Mouse (Mus musculus) frontal cortex, postnatal 25 days (tissue): ENCODE measurements at regions not wholly inside any gene's neighbourhood (a gene's known extent, or its start where the extent isn't known, plus 50 kb on each side); places are given as distances from the start of the nearest gene placed in this dataset.

ENCODE experiments used
- DNase-seq, 2 experiments: peaks; one replicate each; pipeline ENCODE4 v3.0.0; 2022; ENCODE audit warnings: low spot score in 2 of 2

GRCm38 (mm10) chr4:48871105-48871504 lies 188.0 kb upstream of the Plppr1 start:
- no peak for DNase-seq

GRCm38 (mm10) chr4:48889074-48889592 lies 169.9 kb upstream of the Plppr1 start:
- DNase-seq = no peak

DNA sequence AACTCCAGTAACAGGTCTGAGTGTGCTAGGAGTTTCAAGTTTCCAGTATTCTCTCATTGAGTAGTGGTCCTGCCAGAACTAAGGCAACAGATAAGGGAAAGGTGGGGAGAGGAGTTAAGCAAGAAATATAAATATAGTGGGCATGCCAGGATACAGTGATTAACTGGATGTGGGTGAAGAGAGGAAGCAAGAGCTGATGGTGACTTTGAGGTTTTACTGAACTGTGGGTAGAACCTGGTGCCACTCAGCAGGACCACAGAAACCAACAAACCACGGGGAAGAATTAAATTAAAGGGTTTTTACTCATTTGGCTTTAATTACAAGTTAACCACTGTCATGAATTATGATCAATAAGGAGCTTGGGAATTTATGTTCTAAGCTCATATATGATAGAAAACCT lies 154.5 kb upstream of the Plppr1 start:
- no peak for DNase-seq

GRCm38 (mm10) chr4:48905196-48905867 lies 153.7 kb upstream of the Plppr1 start:
- DNase-seq = no peak

- DNase-seq = no peak
Measured at GRCm38 (mm10) chr4:48909161-48909560, 149.9 kb upstream of the Plppr1 start.

DNA sequence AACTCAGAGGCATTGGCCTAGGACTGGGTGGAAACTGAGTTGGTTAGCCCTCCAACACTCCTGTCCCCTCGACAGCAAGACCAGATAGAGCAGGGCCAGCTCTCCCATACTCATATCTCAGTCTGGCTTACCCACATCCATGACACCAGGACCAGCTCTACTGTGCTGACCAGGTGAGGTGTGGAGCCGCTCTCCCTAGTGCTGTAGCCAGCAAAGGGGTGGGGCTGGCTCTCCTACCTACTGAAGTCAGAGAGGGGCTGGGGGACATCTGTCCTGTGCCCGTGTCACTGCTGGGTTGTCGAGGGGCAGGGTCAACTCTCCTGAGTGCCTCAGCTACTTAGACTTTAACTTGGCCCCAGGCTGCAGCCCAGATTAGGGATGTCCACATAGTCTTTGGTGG lies 145.8 kb upstream of the Plppr1 start:
- DNase-seq = no peak

- DNase-seq = peak; percentile 11 to 12
Measured at GRCm38 (mm10) chr4:48924576-48925459, 134.3 kb upstream of the Plppr1 start.

- DNase-seq = no peak
Measured at GRCm38 (mm10) chr4:48938420-48938819, 120.7 kb upstream of the Plppr1 start.

DNA sequence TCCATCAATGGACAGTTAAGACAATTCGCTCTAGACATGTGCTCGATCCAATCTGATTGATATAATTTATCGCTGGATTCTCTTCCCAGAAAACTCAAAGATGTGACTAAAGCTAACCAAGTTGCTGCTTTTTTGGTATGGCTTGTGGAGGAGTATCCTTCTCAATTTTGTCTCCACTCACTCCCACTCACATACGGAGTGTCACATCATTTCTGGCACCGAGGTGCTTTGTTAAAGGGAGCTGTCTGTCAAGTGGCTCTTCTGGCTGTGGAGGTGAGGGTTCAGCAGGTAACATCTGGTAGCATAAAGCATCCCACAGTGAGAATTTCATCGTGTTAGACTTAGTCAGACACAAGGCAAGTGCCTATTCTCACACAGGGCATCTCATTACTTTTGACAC lies 120.2 kb upstream of the Plppr1 start:
- DNase-seq = no peak

GRCm38 (mm10) chr4:48945266-48945818 lies 113.7 kb upstream of the Plppr1 start:
- no peak for DNase-seq

GRCm38 (mm10) chr4:48952965-48953364 lies 106.1 kb upstream of the Plppr1 start:
- DNase-seq = no peak

- DNase-seq = no peak
Measured at GRCm38 (mm10) chr4:48975810-48976209, 83.3 kb upstream of the Plppr1 start.

DNA sequence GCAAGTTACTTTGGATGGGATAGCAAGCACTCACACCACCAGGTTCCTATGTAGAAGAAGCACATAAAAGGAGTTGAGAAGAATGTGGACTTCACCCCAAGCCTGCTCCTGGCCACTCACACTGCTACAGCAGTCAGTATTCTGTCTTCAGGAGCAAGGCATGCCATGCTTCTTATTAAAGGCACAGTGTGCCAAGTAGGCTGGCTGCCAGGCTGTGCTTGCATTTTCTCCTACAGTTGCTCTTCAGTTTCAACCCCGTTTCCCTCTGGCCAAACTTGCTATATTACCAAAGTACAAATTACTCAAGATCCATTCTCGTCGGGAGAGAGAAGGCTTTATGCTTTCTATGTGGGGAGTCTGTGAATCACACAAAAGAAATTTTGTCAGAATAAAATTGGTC lies 67.1 kb upstream of the Plppr1 start:
- DNase-seq = no peak
